Mouse (Mus musculus) limb, embryonic 10.5 days (tissue): ENCODE data around the gene Olfr1031. TPM values are rescaled to one million over a fixed set of nuclear protein-coding genes. Genes with fewer than 3 reads are reported as not detected.
"Not testable (repeated sequence)": the region's sequence is repeated elsewhere in the genome, so short reads cannot be mapped to it uniquely, and the experiment has no call there.

ENCODE experiments used
- DNase-seq: peaks from one replicate; pipeline ENCODE4 v3.0.0-alpha.2; 2017; ENCODE audit warnings: low spot score
- H3K27ac ChIP-seq: fragments of 300-500 bp; sonication (generic); 2 replicates; pipeline ENCODE4 v1.5.1; 2016; ENCODE audit warnings: mild to moderate bottlenecking
- H3K27me3 ChIP-seq: fragments of 300-500 bp; sonication (generic); 2 replicates; pipeline ENCODE4 v1.6.1; 2016; ENCODE audit warnings: low read depth, mild to moderate bottlenecking; ENCODE audit not compliant: poor library complexity, severe bottlenecking
- H3K36me3 ChIP-seq: fragments of 300-500 bp; sonication (generic); 2 replicates; pipeline ENCODE4 v1.6.1; 2016; ENCODE audit warnings: mild to moderate bottlenecking, moderate library complexity
- H3K4me1 ChIP-seq: fragments of 300-500 bp; sonication (generic); 2 replicates; pipeline ENCODE4 v1.6.1; 2016
- H3K4me3 ChIP-seq: fragments of 300-500 bp; sonication (generic); 2 replicates; pipeline ENCODE4 v1.5.1; 2016; ENCODE audit warnings: mild to moderate bottlenecking, moderate library complexity
- H3K9me3 ChIP-seq: fragments of 300-500 bp; sonication (generic); replicated peaks from 2 replicates; pipeline ENCODE4 v1.6.1; 2016; ENCODE audit warnings: mild to moderate bottlenecking
- WGBS: fragments of 180-500 bp; shearing (Covaris S2); methylation state at CpG from one replicate; pipeline ENCODE4 v1.1.7; 2016; 5-methylcytosine and 5-hydroxymethylcytosine counted together
- polyA plus RNA-seq: library from polyadenylated mRNA; unstranded; fragments of >200 nt; fragmentation: Nextera tagmentation; extraction: Ambion mirVana; gene quantifications from 2 replicates; pipeline ENCODE4 v1.2.1, GENCODE M21; 2016

Olfr1031 gene
- not detected in 2 replicates for polyA plus RNA-seq

- Histone ChIP-seq H3K4me1 (no peaks in the 10 kb centered on the region), H3K27ac (no peak within 1 kb of the TSS), H3K27me3 (no peaks in the 10 kb centered on the region), H3K4me3 (no peak within 1 kb of the TSS), H3K36me3 (no peaks in the 10 kb centered on the region), H3K9me3 (no peaks in the 10 kb centered on the region)
- 74% methylated on average over 3 of the region's 3 CpGs for WGBS
- DNase-seq, result no peak
Measured at GRCm38 (mm10) chr2:85990004-85990403, at the start of gene Olfr1031. Olfr1031 (plus strand) TSS chr2:85990304.

- no peak for DNase-seq
- H3K9me3 ChIP-seq, result no peaks in the 10 kb centered on the region
- H3K4me1 ChIP-seq, result no peaks in the 10 kb centered on the region
- no peak within 1 kb of the TSS for H3K27ac ChIP-seq
- no peaks in the 10 kb centered on the region for H3K36me3 ChIP-seq
- no peaks in the 10 kb centered on the region for H3K27me3 ChIP-seq
- no peak within 1 kb of the TSS for H3K4me3 ChIP-seq
- 89% methylated on average over 1 of the region's 1 CpGs for WGBS
Measured at GRCm38 (mm10) chr2:85950137-85950536, 40.0 kb upstream of the Olfr1031 start, which contains the start of gene Olfr1028. Olfr1028 (plus strand) TSS chr2:85950437.

- H3K4me3 ChIP-seq, result no peak within 1 kb of the TSS
- H3K27me3 ChIP-seq, result no peaks in the 10 kb centered on the region
- H3K4me1 ChIP-seq, result no peaks in the 10 kb centered on the region
- DNase-seq, result no peak
- H3K27ac ChIP-seq, result no peak within 1 kb of the TSS
- no peaks in the 10 kb centered on the region for H3K9me3 ChIP-seq
- WGBS, result 91% methylated on average over 2 of the region's 2 CpGs
- H3K36me3 ChIP-seq, result no peaks in the 10 kb centered on the region
Measured at GRCm38 (mm10) chr2:85973595-85973994, 16.5 kb upstream of the Olfr1031 start, which contains the start of gene Olfr1029. Olfr1029 (plus strand) TSS chr2:85973895.

- no peaks in the 10 kb centered on the region for H3K4me1 ChIP-seq
- no peak for DNase-seq
- H3K27me3 ChIP-seq, result no peaks in the 10 kb centered on the region
- 91% methylated on average over 1 of the region's 1 CpGs for WGBS
- no peaks in the 10 kb centered on the region for H3K9me3 ChIP-seq
- no peak within 1 kb of the TSS for H3K4me3 ChIP-seq
- no peaks in the 10 kb centered on the region for H3K36me3 ChIP-seq
- no peak within 1 kb of the TSS for H3K27ac ChIP-seq
Measured at GRCm38 (mm10) chr2:85978976-85979375, 11.1 kb upstream of the Olfr1031 start, which contains the start of gene Olfr1030. Olfr1030 (plus strand) TSS chr2:85979276.

GRCm38 (mm10) chr2:86005240-86005639 is 15.1 kb downstream of the Olfr1031 start, which contains the start of gene Olfr1032:
Olfr1032 (plus strand) TSS chr2:86005540.
- Histone ChIP-seq H3K9me3 (no peaks in the 10 kb centered on the region), H3K4me3 (no peak within 1 kb of the TSS), H3K27me3 (no peaks in the 10 kb centered on the region), H3K36me3 (no peaks in the 10 kb centered on the region), H3K27ac (no peak within 1 kb of the TSS), H3K4me1 (no peaks in the 10 kb centered on the region)
- WGBS, result 89% methylated on average over 7 of the region's 7 CpGs
- DNase-seq, result no peak

- H3K36me3 ChIP-seq, H3K9me3 ChIP-seq, H3K4me1 ChIP-seq, H3K27ac ChIP-seq, H3K27me3 ChIP-seq: not testable (repeated sequence)
- 6% methylated on average over 11 of the region's 11 CpGs for WGBS
- H3K4me3 ChIP-seq, result peak within 1 kb of the TSS; percentile 40
- peak; percentile 34 for DNase-seq
Measured at GRCm38 (mm10) chr2:86020406-86020805, 30.3 kb downstream of the Olfr1031 start, which contains the start of gene Olfr1033. Olfr1033 (plus strand) TSS chr2:86020633.

GRCm38 (mm10) chr2:86021518-86021917 is 31.4 kb downstream of the Olfr1031 start:
- 98% methylated on average over 5 of the region's 9 CpGs for WGBS
- not testable (repeated sequence) for H3K4me1 ChIP-seq, DNase-seq, H3K27me3 ChIP-seq, H3K9me3 ChIP-seq, H3K4me3 ChIP-seq, H3K27ac ChIP-seq, H3K36me3 ChIP-seq

Other genes starting within 250 kb of the Olfr1031 start
- gene Olfr1012, start 227.5 kb upstream of the Olfr1031 start, polyA plus RNA-seq, result not detected in 2 replicates
- not detected in 2 replicates for gene Olfr1013, start 223.2 kb upstream of the Olfr1031 start, polyA plus RNA-seq
- gene Olfr1014, start 217.6 kb upstream of the Olfr1031 start, polyA plus RNA-seq, result not detected in 2 replicates
- not detected in 2 replicates for gene Olfr1015, start 208.3 kb upstream of the Olfr1031 start, polyA plus RNA-seq
- gene Olfr1016, start 187.8 kb upstream of the Olfr1031 start, polyA plus RNA-seq, result not detected in 2 replicates
- not detected in 2 replicates for gene Olfr1018, start 171.8 kb upstream of the Olfr1031 start, polyA plus RNA-seq
- not detected in 2 replicates for gene Olfr1019, start 144.8 kb upstream of the Olfr1031 start, polyA plus RNA-seq
- not detected in 2 replicates for gene Olfr1020, start 143.3 kb upstream of the Olfr1031 start, polyA plus RNA-seq
- not detected in 2 replicates for gene Olfr1022, start 121.7 kb upstream of the Olfr1031 start, polyA plus RNA-seq
- not detected in 2 replicates for gene Olfr1023, start 104.7 kb upstream of the Olfr1031 start, polyA plus RNA-seq
- not detected in 2 replicates for gene Olfr1024, start 85.3 kb upstream of the Olfr1031 start, polyA plus RNA-seq
- gene Olfr1025-ps1, start 75.1 kb upstream of the Olfr1031 start, polyA plus RNA-seq, result not detected in 2 replicates
- gene Olfr1026, start 68.7 kb upstream of the Olfr1031 start, polyA plus RNA-seq, result not detected in 2 replicates
- not detected in 2 replicates for gene Olfr1028, start 39.9 kb upstream of the Olfr1031 start, polyA plus RNA-seq
- gene Olfr1029, start 16.4 kb upstream of the Olfr1031 start, polyA plus RNA-seq, result not detected in 2 replicates
- not detected in 2 replicates for gene Olfr1030, start 11.0 kb upstream of the Olfr1031 start, polyA plus RNA-seq
- not detected in 2 replicates for gene Olfr1032, start 15.2 kb downstream of the Olfr1031 start, polyA plus RNA-seq
- not detected in 2 replicates for gene Olfr1033, start 30.3 kb downstream of the Olfr1031 start, polyA plus RNA-seq
- not detected in 2 replicates for gene Olfr1034, start 55.6 kb downstream of the Olfr1031 start, polyA plus RNA-seq
- not detected in 2 replicates for gene Olfr1036, start 83.7 kb downstream of the Olfr1031 start, polyA plus RNA-seq
- gene Olfr1037, start 97.1 kb downstream of the Olfr1031 start, polyA plus RNA-seq, result not detected in 2 replicates
- not detected in 2 replicates for gene Olfr1039, start 145.6 kb downstream of the Olfr1031 start, polyA plus RNA-seq
- gene Olfr1040, start 156.4 kb downstream of the Olfr1031 start, polyA plus RNA-seq, result not detected in 2 replicates
- gene Olfr1042, start 171.5 kb downstream of the Olfr1031 start, polyA plus RNA-seq, result not detected in 2 replicates
- gene Olfr1043, start 177.2 kb downstream of the Olfr1031 start, polyA plus RNA-seq, result not detected in 2 replicates
- not detected in 2 replicates for gene Olfr1044, start 187.5 kb downstream of the Olfr1031 start, polyA plus RNA-seq
- not detected in 2 replicates for gene Olfr52, start 195.4 kb downstream of the Olfr1031 start, polyA plus RNA-seq
- not detected in 2 replicates for gene Olfr1045, start 212.7 kb downstream of the Olfr1031 start, polyA plus RNA-seq
- gene Olfr1046, start 229.0 kb downstream of the Olfr1031 start, polyA plus RNA-seq, result not detected in 2 replicates
- not detected in 2 replicates for gene Olfr1047, start 241.1 kb downstream of the Olfr1031 start, polyA plus RNA-seq
- not detected in 2 replicates for gene Olfr1048, start 250.0 kb downstream of the Olfr1031 start, polyA plus RNA-seq